Mouse (Mus musculus): Measurements from ENCODE around the gene Mdc1.

The Mdc1 gene

GRCm38 (mm10) chr17:35841076-35841950 lies at the start of gene Mdc1:
Gene Mdc1, plus strand, starts transcription at chr17:35841515.
- peak; percentile 96 for DNase-seq (ENCODE audit: low spot score)

- DNase-seq (ENCODE audit: low spot score): no peak
Measured at GRCm38 (mm10) chr17:35792837-35793236, 48.5 kb upstream of the Mdc1 start.

GRCm38 (mm10) chr17:35795099-35795498 lies 46.2 kb upstream of the Mdc1 start:
- no peak for DNase-seq (ENCODE audit: low spot score)

GRCm38 (mm10) chr17:35795656-35796055 lies 45.7 kb upstream of the Mdc1 start:
- DNase-seq (ENCODE audit: low spot score): no peak

- DNase-seq (ENCODE audit: low spot score): no peak
Measured at GRCm38 (mm10) chr17:35796835-35797234, 44.5 kb upstream of the Mdc1 start.

- DNase-seq (ENCODE audit: low spot score): no peak
Measured at GRCm38 (mm10) chr17:35800905-35801304, 40.4 kb upstream of the Mdc1 start.

- no peak for DNase-seq (ENCODE audit: low spot score)
Measured at GRCm38 (mm10) chr17:35803020-35803419, 38.3 kb upstream of the Mdc1 start.

- no peak for DNase-seq (ENCODE audit: low spot score)
Measured at GRCm38 (mm10) chr17:35803858-35804399, 37.4 kb upstream of the Mdc1 start.

- DNase-seq (ENCODE audit: low spot score): no peak
Measured at GRCm38 (mm10) chr17:35808073-35808472, 33.2 kb upstream of the Mdc1 start.

DNA sequence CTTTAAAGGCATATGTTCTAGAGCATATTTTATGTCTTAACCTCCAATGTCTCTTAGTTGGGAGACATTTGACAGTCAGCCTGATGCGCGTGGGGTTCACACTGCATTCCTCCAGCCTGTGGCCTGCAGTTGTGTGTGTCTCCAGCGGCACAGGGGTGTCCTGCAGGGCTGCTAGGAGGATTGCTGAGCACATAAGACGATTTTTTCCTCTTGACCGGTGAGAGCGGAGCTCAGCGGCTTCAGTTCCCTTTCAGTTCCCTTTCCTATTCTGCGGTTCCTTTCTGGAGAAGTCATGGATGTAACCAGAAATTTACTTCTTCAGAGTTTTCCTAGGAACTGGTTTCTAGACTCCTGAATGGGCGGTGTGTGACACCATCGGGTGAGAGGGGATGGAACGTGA lies 31.9 kb upstream of the Mdc1 start:
- no peak for DNase-seq (ENCODE audit: low spot score)

- no peak for DNase-seq (ENCODE audit: low spot score)
Measured at GRCm38 (mm10) chr17:35810900-35811648, 30.2 kb upstream of the Mdc1 start.

DNA sequence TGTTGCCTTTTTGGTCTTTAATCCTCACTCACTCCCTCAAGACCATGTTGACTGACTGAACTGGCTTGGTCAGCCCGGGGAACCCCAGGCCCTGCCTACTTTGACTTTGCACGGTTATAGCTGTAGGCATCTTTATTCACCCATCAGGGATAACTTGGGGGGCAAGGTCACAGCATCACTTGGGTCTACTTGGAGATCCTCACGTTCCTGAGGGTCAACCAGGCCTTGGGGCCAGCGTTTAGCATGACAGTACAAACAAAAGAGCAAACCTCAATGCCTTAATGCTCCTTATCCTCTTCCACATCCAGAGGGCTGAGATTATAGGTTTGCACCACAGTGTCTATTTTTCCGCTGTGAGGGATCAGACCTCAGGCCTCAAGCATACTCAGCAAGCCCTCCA lies 29.0 kb upstream of the Mdc1 start:
- DNase-seq (ENCODE audit: low spot score): no peak

DNA sequence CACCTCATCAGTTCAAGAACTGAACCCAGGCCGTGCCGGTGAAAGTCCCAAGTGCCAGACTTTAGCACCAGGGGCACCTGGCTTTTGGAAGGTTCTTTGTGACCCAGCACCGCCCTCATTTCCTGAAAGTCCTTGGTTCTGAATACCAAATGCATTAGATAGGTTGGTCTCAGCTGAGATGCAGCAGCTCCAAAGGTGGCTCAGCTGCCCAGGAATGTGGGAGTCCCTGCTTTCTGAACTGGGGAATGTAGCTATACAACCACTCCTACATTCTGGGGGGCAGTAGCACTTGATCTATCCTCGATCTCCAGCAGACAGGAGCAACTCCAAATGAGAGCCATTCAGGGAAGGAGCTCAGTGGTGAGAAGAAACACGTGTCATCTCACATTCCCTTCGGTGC lies 28.6 kb upstream of the Mdc1 start:
- DNase-seq (ENCODE audit: low spot score): no peak

GRCm38 (mm10) chr17:35813245-35813647 lies 28.1 kb upstream of the Mdc1 start:
- DNase-seq (ENCODE audit: low spot score): peak; percentile 83

DNA sequence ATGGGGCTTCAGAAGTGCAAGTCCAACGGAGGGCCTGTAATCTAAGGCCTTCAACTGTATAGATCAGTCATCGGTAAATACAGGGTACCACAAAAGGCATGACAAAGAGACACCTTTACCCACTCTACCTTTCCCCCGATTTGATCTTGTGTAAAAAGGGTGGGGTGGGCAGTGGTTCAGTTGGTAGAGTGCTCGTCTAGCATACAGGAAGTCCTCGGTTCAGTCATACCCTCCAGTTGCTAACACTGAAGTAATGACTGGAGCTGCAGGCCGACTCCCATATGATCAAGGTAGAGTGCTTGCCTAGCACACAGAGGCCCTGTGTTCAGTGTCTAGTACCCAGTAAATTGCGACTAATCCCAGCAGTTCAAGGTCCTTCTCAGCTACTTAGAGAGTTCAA lies 27.7 kb upstream of the Mdc1 start:
- DNase-seq (ENCODE audit: low spot score): no peak

- DNase-seq (ENCODE audit: low spot score): no peak
Measured at GRCm38 (mm10) chr17:35814678-35815077, 26.6 kb upstream of the Mdc1 start.

DNA sequence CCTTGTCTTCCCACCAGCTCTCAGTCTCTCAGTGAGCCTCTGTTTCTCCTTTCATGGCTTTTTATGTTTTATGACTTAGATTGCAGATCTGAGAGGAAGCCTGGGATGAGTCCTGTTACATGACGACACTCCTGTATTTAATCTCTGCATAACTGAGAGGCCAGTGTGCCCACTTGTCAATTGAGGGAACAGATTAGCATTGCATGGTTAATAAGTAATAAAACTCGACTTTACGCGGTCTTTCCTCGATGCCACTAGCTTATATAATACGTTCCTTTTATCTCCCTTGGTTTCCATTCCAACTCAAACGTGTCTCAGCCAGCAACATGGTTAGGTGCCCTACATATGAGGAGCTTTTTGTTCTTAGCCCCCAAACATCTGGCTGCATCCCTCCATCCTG lies 25.5 kb upstream of the Mdc1 start:
- no peak for DNase-seq (ENCODE audit: low spot score)

GRCm38 (mm10) chr17:35816686-35817085 lies 24.6 kb upstream of the Mdc1 start:
- no peak for DNase-seq (ENCODE audit: low spot score)

DNA sequence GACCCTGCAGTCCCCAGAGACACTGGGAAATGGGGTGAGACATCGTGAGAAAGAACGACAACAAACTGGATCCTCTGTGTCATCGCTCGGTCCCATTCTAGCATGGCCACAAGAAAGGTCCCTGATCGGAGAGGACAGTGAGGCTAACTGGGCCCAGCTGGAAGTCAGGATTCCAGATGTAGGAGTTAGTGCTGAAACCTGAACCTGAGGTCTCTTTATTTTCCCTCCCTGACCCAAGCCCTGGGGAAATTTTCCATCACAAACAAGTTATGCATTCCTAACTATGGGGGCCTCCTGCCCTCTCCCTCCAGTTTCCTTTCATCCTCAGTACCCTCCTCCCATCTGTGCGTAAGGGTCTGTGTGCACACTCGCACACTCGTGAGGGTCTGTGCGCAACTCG lies 24.1 kb upstream of the Mdc1 start:
- DNase-seq (ENCODE audit: low spot score): no peak

DNA sequence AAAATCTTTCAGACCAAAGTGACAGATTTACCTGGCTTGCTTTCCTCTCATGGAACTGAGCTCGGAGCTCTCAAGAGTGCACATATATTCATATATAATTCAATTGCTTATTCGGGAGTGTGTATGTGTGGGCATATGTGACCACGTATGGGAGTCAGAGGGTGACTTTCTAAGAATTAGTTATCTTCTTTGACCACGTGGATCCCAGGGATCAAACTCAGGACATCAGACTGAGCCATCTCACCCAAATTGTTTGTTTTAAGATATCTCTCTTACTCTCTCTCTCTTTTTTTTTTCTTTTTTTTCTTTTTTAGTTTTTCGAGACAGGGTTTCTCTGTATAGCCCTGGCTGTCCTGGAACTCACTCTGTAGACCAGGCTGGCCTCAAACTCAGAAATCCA lies 21.2 kb upstream of the Mdc1 start:
- no peak for DNase-seq (ENCODE audit: low spot score)

GRCm38 (mm10) chr17:35821439-35822430 lies 19.6 kb upstream of the Mdc1 start, which contains the start of gene Ier3:
Gene Ier3, plus strand, starts transcription at chr17:35821684.
- peak; percentile 83 for DNase-seq (ENCODE audit: low spot score)

- DNase-seq (ENCODE audit: low spot score): no peak
Measured at GRCm38 (mm10) chr17:35822564-35822963, 18.8 kb upstream of the Mdc1 start.

Measured in ovary, postnatal 14 days (tissue).